Mouse (Mus musculus) thymus, adult 18-20 months (tissue): ENCODE data around the gene Cdh6.

ENCODE experiments used
- DNase-seq, 2 experiments: peaks; one replicate each; pipeline ENCODE4 v3.0.0; 2022; ENCODE audit warnings: mixed read lengths in 2 of 2

The Cdh6 gene

GRCm38 (mm10) chr15:13057302-13057701 lies 116.2 kb downstream of the Cdh6 start:
- DNase-seq = no peak

GRCm38 (mm10) chr15:13047910-13048309 lies 125.6 kb downstream of the Cdh6 start:
- no peak for DNase-seq

GRCm38 (mm10) chr15:13034436-13034835 lies 139.0 kb downstream of the Cdh6 start:
- no peak for DNase-seq

GRCm38 (mm10) chr15:13030641-13031040 lies 142.8 kb downstream of the Cdh6 start:
- no peak for DNase-seq

GRCm38 (mm10) chr15:13027513-13027912 lies 146.0 kb downstream of the Cdh6 start:
- DNase-seq = no peak

GRCm38 (mm10) chr15:13016756-13017357 lies 156.6 kb downstream of the Cdh6 start:
- DNase-seq = no peak

- DNase-seq = no peak
Measured at GRCm38 (mm10) chr15:13008803-13009202, 164.7 kb downstream of the Cdh6 start.

GRCm38 (mm10) chr15:13005934-13006333 lies 167.5 kb downstream of the Cdh6 start:
- no peak for DNase-seq

- DNase-seq = no peak
Measured at GRCm38 (mm10) chr15:13001549-13001948, 171.9 kb downstream of the Cdh6 start.

GRCm38 (mm10) chr15:12994563-12995359 lies 178.7 kb downstream of the Cdh6 start:
- DNase-seq = no peak
